Mouse (Mus musculus) heart, embryonic 11.5 days (tissue): ENCODE measurements at regions not wholly inside any gene's neighbourhood (a gene's known extent, or its start where the extent isn't known, plus 50 kb on each side); places are given as distances from the start of the nearest gene placed in this dataset.
"Not testable (repeated sequence)": the region's sequence is repeated elsewhere in the genome, so short reads cannot be mapped to it uniquely, and the experiment has no call there.

Experiments
- ATAC-seq: fragments of 200-750 bp; cut with Nextera tagmentation; replicated peaks from 2 replicates; pipeline ENCODE4 v1.8.0; 2017; ENCODE audit warnings: moderate library complexity; ENCODE audit not compliant: insufficient number of reproducible peaks, low FRiP score, low TSS enrichment
- H3K27ac ChIP-seq: fragments of 300-500 bp; sonication (generic); 2 replicates; pipeline ENCODE4 v1.5.1; 2014; ENCODE audit warnings: mild to moderate bottlenecking, low read depth, low read length
- H3K27me3 ChIP-seq: fragments of 300-500 bp; sonication (generic); 2 replicates; pipeline ENCODE4 v1.6.1; 2014; ENCODE audit warnings: mild to moderate bottlenecking, low read length, mixed read lengths; ENCODE audit not compliant: control insufficient read depth, insufficient read depth
- H3K36me3 ChIP-seq: fragments of 300-500 bp; sonication (generic); 2 replicates; pipeline ENCODE4 v1.6.1; 2014; ENCODE audit warnings: mild to moderate bottlenecking, low read length, moderate library complexity, mixed read lengths; ENCODE audit not compliant: control insufficient read depth, insufficient read depth
- H3K4me1 ChIP-seq: fragments of 300-500 bp; sonication (generic); 2 replicates; pipeline ENCODE4 v1.6.1; 2014; ENCODE audit warnings: low read length; ENCODE audit not compliant: control insufficient read depth, insufficient read depth
- H3K4me2 ChIP-seq: fragments of 300-500 bp; sonication (generic); 2 replicates; pipeline ENCODE4 v1.6.1; 2014; ENCODE audit warnings: mild to moderate bottlenecking, moderate library complexity
- H3K4me3 ChIP-seq: fragments of 300-500 bp; sonication (generic); 2 replicates; pipeline ENCODE4 v1.5.1; 2014; ENCODE audit warnings: low read depth, low read length
- H3K9ac ChIP-seq: fragments of 300-500 bp; sonication (generic); 2 replicates; pipeline ENCODE4 v1.6.1; 2014; ENCODE audit warnings: mild to moderate bottlenecking, low read depth, low read length, moderate library complexity
- H3K9me3 ChIP-seq: fragments of 300-500 bp; sonication (generic); replicated peaks from 2 replicates; pipeline ENCODE4 v1.6.1; 2016; ENCODE audit warnings: low read length; ENCODE audit not compliant: control insufficient read depth
- WGBS: fragments of 180-500 bp; shearing (Covaris S2); extraction: QIAGEN DNeasy Blood & Tissue Kit; methylation state at CpG from one replicate; pipeline ENCODE4 v1.1.7; 2014; ENCODE audit not compliant: insufficient replicate concordance; 5-methylcytosine and 5-hydroxymethylcytosine counted together

GRCm38 (mm10) chr13:25639522-25640291, 369.4 kb upstream of the Nrsn1 start:
- peak overlapping the region; percentile 6; the same call in 1 of the 2 replicates for H3K4me2 ChIP-seq
- no peaks in the 10 kb centered on the region for H3K36me3 ChIP-seq
- no peaks in the 10 kb centered on the region for H3K9me3 ChIP-seq
- ATAC-seq: peak; percentile 52; the same call in 1 of the 2 replicates
- H3K4me3 ChIP-seq: no peak overlapping the region
- 0 out of 2 replicates have a peak overlapping the region, but pooled peaks have one; percentile 15 for H3K27ac ChIP-seq
- no peak overlapping the region for H3K9ac ChIP-seq
- WGBS: 19% methylated on average over 6 of the region's 6 CpGs
- H3K4me1 ChIP-seq: no peaks in the 10 kb centered on the region
- no peaks in the 10 kb centered on the region for H3K27me3 ChIP-seq

- Histone ChIP-seq H3K27me3 (no peaks in the 10 kb centered on the region), H3K4me2 (no peak overlapping the region), H3K4me3 (no peak overlapping the region), H3K27ac (no peak overlapping the region), H3K4me1 (no peaks in the 10 kb centered on the region), H3K9ac (no peak overlapping the region), H3K36me3 (no peaks in the 10 kb centered on the region), H3K9me3 (no peaks in the 10 kb centered on the region)
- ATAC-seq: no peak
- 70% methylated on average over 4 of the region's 4 CpGs for WGBS
These were observed 359.2 kb upstream of the Nrsn1 start for GRCm38 (mm10) chr13:25629466-25629865.

- H3K36me3 ChIP-seq: no peaks in the 10 kb centered on the region
- 66% methylated on average over 4 of the region's 4 CpGs for WGBS
- H3K27me3 ChIP-seq: no peaks in the 10 kb centered on the region
- no peak for ATAC-seq
- no peak overlapping the region for H3K4me3 ChIP-seq
- no peak overlapping the region for H3K9ac ChIP-seq
- H3K4me1 ChIP-seq: no peaks in the 10 kb centered on the region
- H3K27ac ChIP-seq: no peak overlapping the region
- no peaks in the 10 kb centered on the region for H3K9me3 ChIP-seq
- no peak overlapping the region for H3K4me2 ChIP-seq
These were observed 347.3 kb upstream of the Nrsn1 start for GRCm38 (mm10) chr13:25617578-25617977.

- Histone ChIP-seq H3K4me2 (no peak overlapping the region), H3K4me1 (no peaks in the 10 kb centered on the region), H3K9ac (no peak overlapping the region), H3K27me3 (no peaks in the 10 kb centered on the region), H3K36me3 (no peaks in the 10 kb centered on the region), H3K9me3 (no peaks in the 10 kb centered on the region), H3K27ac (no peak overlapping the region), H3K4me3 (no peak overlapping the region)
- WGBS: 42% methylated on average over 4 of the region's 4 CpGs
- no peak for ATAC-seq
These were observed 341.7 kb upstream of the Nrsn1 start for GRCm38 (mm10) chr13:25611986-25612385.

- Histone ChIP-seq H3K27me3 (no peaks in the 10 kb centered on the region), H3K4me1 (no peaks in the 10 kb centered on the region), H3K4me3 (no peak overlapping the region), H3K9ac (no peak overlapping the region), H3K9me3 (no peaks in the 10 kb centered on the region), H3K27ac (no peak overlapping the region), H3K4me2 (no peak overlapping the region), H3K36me3 (no peaks in the 10 kb centered on the region)
- 75% methylated on average over 4 of the region's 4 CpGs for WGBS
- no peak for ATAC-seq
These were observed 339.3 kb upstream of the Nrsn1 start for GRCm38 (mm10) chr13:25609641-25610040.

- WGBS: 68% methylated on average over 1 of the region's 1 CpGs
- H3K9me3 ChIP-seq: no peaks in the 10 kb centered on the region
- no peaks in the 10 kb centered on the region for H3K36me3 ChIP-seq
- H3K9ac ChIP-seq: no peak overlapping the region
- no peak overlapping the region for H3K27ac ChIP-seq
- no peak for ATAC-seq
- H3K27me3 ChIP-seq: no peaks in the 10 kb centered on the region
- no peaks in the 10 kb centered on the region for H3K4me1 ChIP-seq
- no peak overlapping the region for H3K4me2 ChIP-seq
- no peak overlapping the region for H3K4me3 ChIP-seq
These were observed 338.9 kb upstream of the Nrsn1 start for GRCm38 (mm10) chr13:25609241-25609640.

GRCm38 (mm10) chr13:25601351-25601750, 331.0 kb upstream of the Nrsn1 start:
- not testable (repeated sequence) for H3K9ac ChIP-seq, H3K27me3 ChIP-seq, H3K4me3 ChIP-seq, H3K27ac ChIP-seq, H3K36me3 ChIP-seq, H3K4me2 ChIP-seq, H3K9me3 ChIP-seq, H3K4me1 ChIP-seq, ATAC-seq

- Histone ChIP-seq H3K36me3 (no peaks in the 10 kb centered on the region), H3K9ac (no peak overlapping the region), H3K4me2 (no peak overlapping the region), H3K27me3 (no peaks in the 10 kb centered on the region), H3K4me3 (no peak overlapping the region), H3K4me1 (no peaks in the 10 kb centered on the region), H3K27ac (no peak overlapping the region), H3K9me3 (no peaks in the 10 kb centered on the region)
- WGBS: 78% methylated on average over 3 of the region's 3 CpGs
- ATAC-seq: no peak
These were observed 324.3 kb upstream of the Nrsn1 start for GRCm38 (mm10) chr13:25594629-25595028.

GRCm38 (mm10) chr13:25570641-25571040, 300.3 kb upstream of the Nrsn1 start:
- Histone ChIP-seq H3K27me3 (no peaks in the 10 kb centered on the region), H3K9me3 (no peaks in the 10 kb centered on the region), H3K4me2 (no peak overlapping the region), H3K9ac (no peak overlapping the region), H3K36me3 (no peaks in the 10 kb centered on the region), H3K27ac (no peak overlapping the region), H3K4me1 (no peaks in the 10 kb centered on the region), H3K4me3 (no peak overlapping the region)
- 76% methylated on average over 5 of the region's 5 CpGs for WGBS
- no peak for ATAC-seq
